Mouse (Mus musculus): ENCODE measurements around the gene Snapc1.

The Snapc1 gene

GRCm38 (mm10) chr12:73964291-73965281 is at the start of gene Snapc1:
TSS of gene Snapc1 (plus strand) at chr12:73964481.
- DNase-seq (ENCODE audit: low spot score in 2 of 2) = peak; percentile 96

- DNase-seq (ENCODE audit: low spot score in 2 of 2) = no peak
These were observed 45.8 kb upstream of the Snapc1 start for GRCm38 (mm10) chr12:73918479-73918878.

GRCm38 (mm10) chr12:73930266-73930665 is 34.0 kb upstream of the Snapc1 start:
- DNase-seq (ENCODE audit: low spot score in 2 of 2) = no peak

GRCm38 (mm10) chr12:73931274-73931673 is 33.0 kb upstream of the Snapc1 start:
- DNase-seq (ENCODE audit: low spot score in 2 of 2) = no peak

- no peak for DNase-seq (ENCODE audit: low spot score in 2 of 2)
These were observed 29.8 kb upstream of the Snapc1 start for GRCm38 (mm10) chr12:73934528-73934927.

GRCm38 (mm10) chr12:73937353-73937752 is 26.9 kb upstream of the Snapc1 start, which contains the start of gene Gm49321:
TSS of gene Gm49321 (plus strand) at chr12:73937653.
- DNase-seq (ENCODE audit: low spot score in 2 of 2) = no peak

- DNase-seq (ENCODE audit: low spot score in 2 of 2) = no peak
These were observed 24.7 kb upstream of the Snapc1 start for GRCm38 (mm10) chr12:73939542-73939941.

GRCm38 (mm10) chr12:73948415-73948814 is 15.9 kb upstream of the Snapc1 start:
- DNase-seq (ENCODE audit: low spot score in 2 of 2) = no peak

- DNase-seq (ENCODE audit: low spot score in 2 of 2) = peak; percentile 38 to 45
These were observed 14.8 kb upstream of the Snapc1 start for GRCm38 (mm10) chr12:73949318-73950058.

- DNase-seq (ENCODE audit: low spot score in 2 of 2) = peak in 1 of 2 experiments; percentile 29
These were observed 11.4 kb upstream of the Snapc1 start for GRCm38 (mm10) chr12:73952879-73953278.

GRCm38 (mm10) chr12:73953420-73954186 is 10.7 kb upstream of the Snapc1 start:
- no peak for DNase-seq (ENCODE audit: low spot score in 2 of 2)

GRCm38 (mm10) chr12:73954785-73955184 is 9.5 kb upstream of the Snapc1 start:
- no peak for DNase-seq (ENCODE audit: low spot score in 2 of 2)

GRCm38 (mm10) chr12:73957676-73958075 is 6.6 kb upstream of the Snapc1 start:
- peak in 1 of 2 experiments; percentile 28 for DNase-seq (ENCODE audit: low spot score in 2 of 2)

- no peak for DNase-seq (ENCODE audit: low spot score in 2 of 2)
These were observed 5.5 kb upstream of the Snapc1 start for GRCm38 (mm10) chr12:73958830-73959229.

GRCm38 (mm10) chr12:73969142-73969541 is 4.9 kb downstream of the Snapc1 start:
- no peak for DNase-seq (ENCODE audit: low spot score in 2 of 2)

GRCm38 (mm10) chr12:73974584-73974983 is 10.3 kb downstream of the Snapc1 start:
- DNase-seq (ENCODE audit: low spot score in 2 of 2) = no peak

GRCm38 (mm10) chr12:73978144-73978543 is 13.9 kb downstream of the Snapc1 start:
- no peak for DNase-seq (ENCODE audit: low spot score in 2 of 2)

- DNase-seq (ENCODE audit: low spot score in 2 of 2) = no peak
These were observed 15.4 kb downstream of the Snapc1 start for GRCm38 (mm10) chr12:73979667-73980066.

- peak; percentile 71 to 78 for DNase-seq (ENCODE audit: low spot score in 2 of 2)
These were observed 18.3 kb downstream of the Snapc1 start for GRCm38 (mm10) chr12:73982533-73982932.

- DNase-seq (ENCODE audit: low spot score in 2 of 2) = no peak
These were observed 22.0 kb downstream of the Snapc1 start for GRCm38 (mm10) chr12:73986299-73986698.

- DNase-seq (ENCODE audit: low spot score in 2 of 2) = no peak
These were observed 24.2 kb downstream of the Snapc1 start for GRCm38 (mm10) chr12:73988393-73989008.

Data from right cerebral cortex, postnatal 36 days (tissue).